Mouse (Mus musculus): ENCODE data around the gene Mast4.

DNA sequence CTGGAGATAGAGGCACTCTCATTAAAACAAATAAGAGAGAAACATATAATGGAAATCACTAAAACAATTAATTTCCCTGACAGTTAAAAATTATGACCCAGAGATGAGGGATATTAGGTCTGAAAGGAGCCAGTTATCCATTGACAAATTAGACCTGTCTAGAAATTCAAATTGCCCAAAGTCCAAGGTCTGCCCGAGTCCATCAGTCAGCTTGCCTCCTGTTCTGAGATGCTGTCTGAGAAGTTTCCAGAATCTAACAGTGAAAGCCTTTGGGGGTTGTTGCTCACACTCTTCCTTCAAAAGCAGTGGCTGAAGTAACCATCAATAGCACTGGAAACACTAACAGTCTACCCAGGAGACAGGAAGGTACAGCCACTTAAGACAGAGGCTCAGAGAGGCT, 240.6 kb downstream of the Mast4 start:
- TF ChIP-seq CTCF (IDR thresholded peaks at IDR 0.05; ENCODE audit: control insufficient read depth, insufficient read depth, insufficient read length) (no peak), USF1 (IDR thresholded peaks at IDR 0.05; ENCODE audit: low read depth) (no peak), MAX (IDR thresholded peaks at IDR 0.05) (no peak)

Measured in C2C12 (cell line).